Comparison of ENCODE assay signal across 16 mouse cellular contexts in the genomic region with DNA sequence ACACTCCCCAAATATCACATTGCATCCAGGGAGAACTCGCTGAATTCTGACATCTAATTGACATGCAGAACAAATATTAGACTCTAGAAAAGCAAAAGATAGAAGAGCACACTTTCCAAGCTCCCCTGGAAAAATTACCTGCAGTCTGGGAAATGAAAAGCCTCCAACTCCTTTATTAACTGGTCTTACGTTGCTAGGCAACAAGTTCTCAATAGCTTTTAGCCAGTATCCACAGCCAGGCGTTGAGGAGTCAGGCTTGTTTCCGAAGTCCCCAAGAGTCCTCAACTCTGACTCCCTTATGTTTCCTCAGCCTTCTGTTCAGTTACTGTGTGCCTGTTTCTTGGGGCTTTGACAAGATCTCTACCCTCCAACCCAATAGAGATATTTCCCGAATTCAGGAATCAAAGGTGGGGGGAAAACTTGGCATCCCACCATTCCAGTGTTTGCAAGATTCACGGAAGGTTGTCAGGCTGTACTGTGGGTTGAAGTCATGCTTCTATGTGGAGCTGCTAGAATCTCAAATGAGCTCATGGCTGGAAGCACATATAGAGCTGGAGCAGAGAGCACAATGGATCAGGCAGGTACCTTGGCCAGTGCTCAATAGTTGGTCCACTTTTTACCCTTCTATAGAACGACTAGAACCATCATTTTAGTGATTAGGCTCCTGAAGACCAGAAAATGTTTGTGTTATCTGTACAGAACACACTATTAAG.
DNase-seq lines count a peak whose midpoint lies in the region; ATAC-seq and TF ChIP-seq lines count a peak whose summit lies in the region.
"Had no signal": no experiment of that assay in that cellular context is flagged by ENCODE, and none has a peak within 500 bp of the region (broad histone marks: within the 10 kb centered on the region; RNA-seq: fewer than 3 reads in every experiment).

No protein-coding gene starts in this region.

- peak; percentile 66 for ATAC-seq in hindbrain, embryonic 14.5 days (ENCODE audit: low FRiP score)
- peak; percentile 92 for ATAC-seq in neural tube, embryonic 15.5 days (ENCODE audit: low FRiP score)

- no peak for DNase-seq in layer of hippocampus, adult 2 months (ENCODE audit: low spot score in 2 of 2)
- DNase-seq in layer of hippocampus, adult 8-10 months (ENCODE audit: low spot score in 2 of 2), result no peak
- no peak for DNase-seq in forebrain, embryonic 10.5 days (ENCODE audit: extremely low spot score, low spot score)
- peak; percentile 56 for DNase-seq in hindbrain, embryonic 14.5 days (ENCODE audit: low spot score)
- DNase-seq in kidney, adult 18-20 months, result no peak
- no peak for DNase-seq in cerebellum, adult 9-11 months
- DNase-seq: adrenal gland, postnatal 14 days; B cell, adult 2 months; cerebellum, adult 11 months; layer of hippocampus, adult 9-11 months; retina, postnatal 1 day; thymus, postnatal 36 days had no signal

- peak overlapping the region; percentile 39; the same call in 1 of the 2 replicates for H3K27ac ChIP-seq in layer of hippocampus, adult 2 months
- peak overlapping the region; percentile 62 for H3K27ac ChIP-seq in forebrain, embryonic 10.5 days
- peak overlapping the region; percentile 70; the same call in 1 of the 2 replicates for H3K27ac ChIP-seq in hindbrain, embryonic 14.5 days
- H3K27ac ChIP-seq in neural tube, embryonic 15.5 days (replicated peaks), result no peak overlapping the region
- H3K27ac ChIP-seq: neural tube, embryonic 13.5 days; stomach, embryonic 15.5 days had no signal

- no peak overlapping the region for H3K4me3 ChIP-seq in layer of hippocampus, adult 2 months
- no peak overlapping the region for H3K4me3 ChIP-seq in forebrain, embryonic 10.5 days
- H3K4me3 ChIP-seq in hindbrain, embryonic 14.5 days (replicated peaks; ENCODE audit: low read length), result no peak overlapping the region
- H3K4me3 ChIP-seq in neural tube, embryonic 15.5 days (replicated peaks), result no peak overlapping the region
- H3K4me3 ChIP-seq: neural tube, embryonic 13.5 days; stomach, embryonic 15.5 days had no signal

- no peaks in the 10 kb centered on the region for H3K9me3 ChIP-seq in forebrain, embryonic 10.5 days
- H3K9me3 ChIP-seq in hindbrain, embryonic 14.5 days (ENCODE audit: control insufficient read depth, low read length), result no peaks in the 10 kb centered on the region
- no peaks in the 10 kb centered on the region for H3K9me3 ChIP-seq in neural tube, embryonic 15.5 days (replicated peaks)
- H3K9me3 ChIP-seq: neural tube, embryonic 13.5 days; stomach, embryonic 15.5 days had no signal

- no peak overlapping the region for H3K9ac ChIP-seq in hindbrain, embryonic 14.5 days
- no peak overlapping the region for H3K9ac ChIP-seq in neural tube, embryonic 15.5 days (replicated peaks)
- H3K9ac ChIP-seq: neural tube, embryonic 13.5 days; stomach, embryonic 15.5 days had no signal

- H3K4me1 ChIP-seq in forebrain, embryonic 10.5 days, result peaks cover 14% of the 10 kb centered on the region
- H3K4me1 ChIP-seq in hindbrain, embryonic 14.5 days (replicated peaks; ENCODE audit: control insufficient read depth, insufficient read depth, low read length), result no peaks in the 10 kb centered on the region
- peaks cover 10% of the 10 kb centered on the region; the same call in 1 of the 2 replicates for H3K4me1 ChIP-seq in neural tube, embryonic 15.5 days
- H3K4me1 ChIP-seq: stomach, embryonic 15.5 days had no signal

- H3K4me2 ChIP-seq in hindbrain, embryonic 14.5 days (replicated peaks), result peak overlapping the region; percentile 6; the same call in 1 of the 2 replicates
- no peak overlapping the region for H3K4me2 ChIP-seq in neural tube, embryonic 15.5 days
- H3K4me2 ChIP-seq: liver, embryonic 11.5 days; neural tube, embryonic 13.5 days; stomach, embryonic 15.5 days had no signal

- no peaks in the 10 kb centered on the region for H3K36me3 ChIP-seq in forebrain, embryonic 10.5 days (replicated peaks)
- H3K36me3 ChIP-seq in hindbrain, embryonic 14.5 days (replicated peaks; ENCODE audit: control insufficient read depth, insufficient read depth), result no peaks in the 10 kb centered on the region
- no peaks in the 10 kb centered on the region for H3K36me3 ChIP-seq in neural tube, embryonic 15.5 days
- H3K36me3 ChIP-seq: neural tube, embryonic 13.5 days; stomach, embryonic 15.5 days had no signal

- H3K27me3 ChIP-seq in forebrain, embryonic 10.5 days (ENCODE audit: poor library complexity, severe bottlenecking), result no peaks in the 10 kb centered on the region
- no peaks in the 10 kb centered on the region for H3K27me3 ChIP-seq in hindbrain, embryonic 14.5 days (ENCODE audit: control insufficient read depth, insufficient read depth, low read length)
- H3K27me3 ChIP-seq in neural tube, embryonic 15.5 days (replicated peaks), result no peaks in the 10 kb centered on the region
- H3K27me3 ChIP-seq: neural tube, embryonic 13.5 days; stomach, embryonic 15.5 days had no signal

- 51% methylated on average over 7 of the region's 7 CpGs for WGBS in forebrain, embryonic 10.5 days
- 43% methylated on average over 7 of the region's 7 CpGs for WGBS in hindbrain, embryonic 14.5 days
- 52% methylated on average over 7 of the region's 7 CpGs for WGBS in neural tube, embryonic 15.5 days

- TF ChIP-seq CTCF in layer of hippocampus, adult 2 months (conservative IDR thresholded peaks at IDR 0.05), result no peak
